Mouse (Mus musculus): ENCODE measurements around the gene Ubac2.

Ubac2 gene

DNA sequence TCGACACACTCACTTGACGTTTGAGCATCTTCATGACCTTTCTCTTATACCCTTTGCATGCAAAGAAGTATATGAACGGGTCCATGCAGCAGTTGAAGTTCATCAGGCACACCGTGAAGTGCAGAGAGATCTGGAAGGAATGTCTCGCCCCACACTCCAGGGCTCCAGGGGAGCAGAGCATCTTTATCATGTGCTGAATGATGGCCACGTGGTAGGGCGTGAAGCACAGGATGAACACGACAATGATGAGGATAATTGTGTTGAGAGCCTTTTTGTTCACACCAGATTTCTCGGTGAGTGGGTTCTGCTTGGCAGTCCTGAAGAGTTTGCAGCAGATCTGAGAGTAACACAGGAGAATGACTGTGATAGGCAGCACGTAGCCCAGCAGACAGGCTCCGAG, 75.7 kb downstream of the Ubac2 start:
- DNase-seq, result no peak

GRCm38 (mm10) chr14:121954608-121955007, 76.2 kb downstream of the Ubac2 start:
- DNase-seq, result no peak

GRCm38 (mm10) chr14:121955176-121955795, 76.9 kb downstream of the Ubac2 start:
- DNase-seq, result no peak

- DNase-seq, result no peak
Measured at GRCm38 (mm10) chr14:121956291-121956690, 77.9 kb downstream of the Ubac2 start.

- DNase-seq, result no peak
Measured at GRCm38 (mm10) chr14:121957176-121957871, 78.9 kb downstream of the Ubac2 start.

DNA sequence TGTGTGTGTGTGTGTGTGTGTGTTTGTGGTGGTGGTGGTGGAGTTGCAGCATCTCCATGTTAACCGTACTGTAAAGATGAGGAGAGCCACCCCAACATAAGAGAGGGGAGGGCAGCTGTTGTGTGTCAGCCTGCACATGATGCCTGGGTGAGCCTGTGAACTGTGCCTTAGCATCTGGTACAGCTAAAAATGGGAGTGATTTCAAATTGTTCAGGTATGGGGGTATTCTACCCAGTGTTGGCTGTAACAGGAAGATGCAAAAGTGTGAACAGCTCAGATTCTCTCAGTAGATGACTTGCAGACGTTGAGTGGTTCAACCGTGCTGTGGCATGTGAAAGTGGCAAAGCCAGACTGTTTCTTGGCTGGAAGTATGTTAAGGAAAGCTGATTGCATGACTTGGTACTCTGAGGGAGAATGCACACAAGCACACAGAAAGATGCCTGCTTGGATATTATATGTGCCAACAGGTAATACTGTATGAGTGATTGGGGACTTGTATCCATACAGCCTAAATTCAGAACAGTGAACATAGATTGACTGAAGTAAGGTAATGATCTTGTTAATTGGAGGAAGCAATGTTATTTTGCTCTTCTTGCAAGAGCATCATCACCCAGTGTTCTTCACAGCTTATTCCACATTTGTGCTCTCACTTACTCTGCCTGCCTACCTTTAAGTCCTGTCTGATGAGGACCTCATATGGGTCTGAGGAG, 79.8 kb downstream of the Ubac2 start:
- DNase-seq, result no peak

DNA sequence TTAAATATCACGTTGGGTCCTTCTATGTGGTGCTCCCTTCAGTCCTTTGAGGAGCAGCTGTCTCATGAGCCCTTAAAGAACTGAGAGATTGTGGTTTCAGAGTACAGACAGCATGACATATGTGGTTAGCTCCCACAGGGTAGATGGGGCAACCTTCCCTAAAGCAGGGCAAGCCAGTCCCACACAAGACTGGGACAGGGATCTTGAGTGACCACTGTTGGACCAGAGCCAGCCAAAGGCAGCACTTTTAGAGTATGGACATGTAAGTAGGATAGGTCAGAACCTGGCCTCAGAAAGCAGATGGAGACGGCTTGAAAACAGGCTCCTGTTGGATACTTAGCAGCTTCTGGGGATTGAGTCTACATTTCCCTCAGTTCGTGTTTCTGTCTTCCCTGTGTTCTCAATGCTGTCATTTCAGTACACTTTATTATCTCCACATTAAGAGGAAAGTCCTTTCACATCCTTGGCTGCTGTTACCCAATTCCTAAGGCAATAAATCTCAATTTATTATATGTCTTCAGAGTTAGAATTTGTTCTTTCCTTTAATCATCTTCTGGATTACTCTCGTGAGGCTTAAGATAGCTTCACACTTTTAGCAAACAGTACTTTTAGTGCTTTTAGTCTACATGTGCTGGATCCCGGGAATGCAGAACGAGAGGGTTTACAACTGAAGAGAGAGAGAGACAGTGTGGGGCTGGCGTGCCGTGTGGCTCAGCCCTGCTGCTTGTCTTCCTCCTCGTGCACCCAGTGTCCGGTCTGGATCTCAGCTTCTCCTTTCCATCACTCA, 80.5 kb downstream of the Ubac2 start:
- DNase-seq, result no peak

DNA sequence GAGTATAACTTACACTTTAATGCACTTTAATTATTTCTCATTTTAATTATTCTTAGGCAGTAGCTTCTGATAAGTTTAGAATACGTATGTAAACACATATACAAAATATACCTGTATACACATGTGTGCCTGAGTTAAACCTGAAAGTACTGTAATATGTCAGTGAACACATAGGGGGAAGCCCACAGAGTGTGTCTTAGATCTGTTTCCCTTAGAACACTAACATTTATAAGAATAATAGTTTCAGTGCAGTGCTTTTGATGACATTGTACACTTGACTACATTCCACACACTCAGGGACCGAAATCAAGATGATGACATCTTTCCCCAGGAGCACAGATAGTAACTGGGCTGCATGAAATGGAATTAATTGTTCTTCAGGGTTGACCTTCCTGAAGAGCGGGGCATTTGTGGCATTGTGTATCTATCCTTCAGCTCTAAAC, 81.1 kb downstream of the Ubac2 start:
- DNase-seq, result no peak

- DNase-seq, result no peak
Measured at GRCm38 (mm10) chr14:121960031-121960430, 81.6 kb downstream of the Ubac2 start.

DNA sequence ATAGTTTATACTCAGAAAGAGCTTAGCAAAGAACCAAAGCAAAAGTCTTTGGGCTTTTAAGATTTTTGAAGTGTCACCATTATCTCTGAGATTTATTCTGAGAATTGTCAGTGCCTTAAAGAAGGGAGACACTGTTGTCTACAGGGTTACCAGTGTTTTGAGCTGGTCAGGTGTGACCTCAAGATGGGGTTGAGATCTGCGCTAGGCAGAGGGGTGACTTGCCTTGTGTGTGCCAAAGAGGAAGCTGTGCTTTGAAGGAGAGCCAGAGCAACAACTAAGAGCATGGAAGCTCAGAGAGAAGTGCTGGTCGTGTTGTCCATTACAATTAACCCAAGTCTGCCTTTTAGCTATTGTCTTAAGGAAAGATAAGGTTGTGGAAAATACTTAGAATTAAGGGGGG, 82.1 kb downstream of the Ubac2 start:
- DNase-seq, result no peak

DNA sequence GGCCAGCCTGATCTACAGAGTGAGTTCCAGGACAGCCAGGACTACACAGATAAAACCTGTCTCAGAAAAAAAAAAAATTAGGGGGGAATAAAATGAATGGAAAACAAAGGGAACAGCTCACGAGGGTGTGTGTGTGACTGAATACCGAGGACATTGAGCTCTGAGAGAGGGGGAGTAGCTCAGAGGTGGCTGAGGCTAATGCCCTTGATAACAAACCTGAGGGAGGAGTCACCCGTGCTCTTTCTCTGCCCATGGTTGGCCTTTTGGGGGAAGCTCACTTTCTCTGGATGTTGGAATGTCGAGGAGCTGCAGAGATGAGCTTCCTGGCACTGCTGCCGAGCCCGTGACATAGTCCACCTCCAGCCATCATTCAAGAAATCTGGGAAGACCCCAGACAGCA, 82.6 kb downstream of the Ubac2 start:
- DNase-seq, result no peak

- DNase-seq, result no peak
Measured at GRCm38 (mm10) chr14:121961496-121962127, 83.2 kb downstream of the Ubac2 start.

- DNase-seq, result no peak
Measured at GRCm38 (mm10) chr14:121962128-121962890, 83.9 kb downstream of the Ubac2 start.

GRCm38 (mm10) chr14:121963251-121963941, 85.0 kb downstream of the Ubac2 start:
- DNase-seq, result no peak

GRCm38 (mm10) chr14:121963942-121964335, 85.5 kb downstream of the Ubac2 start:
- DNase-seq, result no peak

- no peak for DNase-seq
Measured at GRCm38 (mm10) chr14:121964990-121965389, 86.6 kb downstream of the Ubac2 start, which contains the start of gene Gpr183. TSS of gene Gpr183 (minus strand) at chr14:121965195.

DNA sequence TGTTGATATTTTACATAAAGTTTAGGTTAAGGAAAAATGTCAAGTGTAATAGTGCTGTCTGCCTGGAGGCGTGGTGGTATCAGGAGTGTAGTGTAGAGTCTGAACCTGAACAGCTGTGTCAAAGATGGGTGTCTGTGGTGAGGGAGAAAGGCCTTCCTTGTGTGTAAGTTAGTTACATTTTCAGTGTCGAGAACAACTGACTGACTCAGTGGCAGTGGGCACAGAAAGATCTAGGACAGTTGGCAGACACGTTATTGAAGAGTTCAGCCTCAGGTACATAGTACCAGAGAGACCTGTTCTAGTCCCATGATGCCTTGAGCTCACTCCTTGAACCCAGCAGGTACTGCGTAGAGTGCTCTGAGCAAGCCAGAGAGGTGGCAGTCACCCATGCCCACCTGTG, 87.0 kb downstream of the Ubac2 start:
- DNase-seq, result no peak

GRCm38 (mm10) chr14:121967095-121967494, 88.7 kb downstream of the Ubac2 start:
- no peak for DNase-seq

GRCm38 (mm10) chr14:121970402-121970801, 92.0 kb downstream of the Ubac2 start:
- no peak for DNase-seq

GRCm38 (mm10) chr14:121973114-121973513, 94.7 kb downstream of the Ubac2 start:
- no peak for DNase-seq

- DNase-seq, result no peak
Measured at GRCm38 (mm10) chr14:121981531-121981930, 103.1 kb downstream of the Ubac2 start.

Measured in lung, adult 18-20 months (tissue).